Mouse (Mus musculus): ENCODE results near the gene AI413582. TPM values are rescaled to one million over a fixed set of nuclear protein-coding genes. Genes with fewer than 3 reads are reported as not detected.

AI413582 gene
- polyA plus RNA-seq (2012; rRNA removed), result 57.5 and 66.6 TPM in 2 replicates

GRCm38 (mm10) chr17:27565163-27565941, at the start of gene AI413582:
TSS of gene AI413582 (minus strand) at chr17:27565756.

DNA sequence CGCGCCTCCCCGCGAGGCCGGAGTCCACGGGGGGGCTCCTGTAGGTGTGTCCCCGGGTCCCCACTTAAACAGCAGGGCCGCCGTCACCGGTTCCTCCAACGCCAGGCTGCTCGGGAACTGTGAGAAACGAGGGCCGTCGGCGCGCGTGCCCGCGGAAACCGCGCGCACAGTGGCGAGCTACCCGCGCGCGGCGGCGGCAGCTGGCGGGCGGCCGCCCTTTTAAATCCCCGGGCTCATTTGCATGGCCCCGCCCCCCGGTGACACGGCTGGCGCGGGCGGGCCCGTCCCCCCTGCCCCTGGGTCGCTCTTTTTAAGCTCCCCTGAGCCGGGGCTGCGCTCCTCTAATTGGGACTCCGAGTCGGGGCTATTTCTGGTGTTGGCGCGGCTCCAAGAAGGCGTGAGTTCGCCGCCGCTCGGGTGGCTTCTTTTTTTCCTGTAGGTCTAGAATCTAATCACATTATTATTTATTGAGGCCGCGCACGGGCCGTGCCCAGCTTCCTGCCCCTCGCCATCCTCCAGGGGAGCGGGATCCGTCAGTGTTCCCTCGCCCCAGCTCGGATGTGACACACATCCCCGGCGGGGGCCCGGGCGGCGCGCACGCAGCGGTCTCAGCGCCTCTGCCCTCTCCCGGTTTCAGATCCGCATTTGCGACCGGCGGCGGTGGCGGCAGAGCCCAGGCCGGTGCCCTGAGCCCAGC, 9.1 kb downstream of the AI413582 start, which contains the start of gene Hmga1:
TSS of gene Hmga1 (plus strand) at position 183 of the 697 bp plus-strand sequence.

GRCm38 (mm10) chr17:27521303-27521702, 44.3 kb downstream of the AI413582 start, which contains the start of gene Grm4:
TSS of gene Grm4 (minus strand) at chr17:27521403.

Other genes starting within 250 kb of the AI413582 start
- 0.21 and 0.72 TPM in 2 replicates for gene Grm4, start 44.4 kb downstream of the AI413582 start, polyA plus RNA-seq (2012; rRNA removed)
- 127 and 151 TPM in 2 replicates for gene Hmga1, start 9.3 kb downstream of the AI413582 start, polyA plus RNA-seq (2012; rRNA removed)
- 76.6 and 85.3 TPM in 2 replicates for gene Nudt3, start 57.7 kb upstream of the AI413582 start, polyA plus RNA-seq (2012; rRNA removed)
- not detected in 2 replicates for gene RPS10-NUDT3, start 69.5 kb upstream of the AI413582 start, polyA plus RNA-seq (2012; rRNA removed)
- 1,367 and 1,444 TPM in 2 replicates for gene Rps10, start 70.9 kb upstream of the AI413582 start, polyA plus RNA-seq (2012; rRNA removed)
- gene Pacsin1, start 89.8 kb upstream of the AI413582 start, polyA plus RNA-seq (2012; rRNA removed), result 1.9 and 2.5 TPM in 2 replicates
- 330 and 353 TPM in 2 replicates for gene Spdef, start 163.2 kb upstream of the AI413582 start, polyA plus RNA-seq (2012; rRNA removed)

Measured in colon, adult 2 months (tissue).